Mouse (Mus musculus) lung, postnatal 0 days (tissue): ENCODE results near the gene Fam178b.

ENCODE experiments used
- CTCF ChIP-seq: IDR thresholded peaks from 2 replicates; pipeline ENCODE4 v1.5.1; 2016; ENCODE audit warnings: antibody characterized with exemption, mild to moderate bottlenecking
- EP300 ChIP-seq: IDR thresholded peaks from 2 replicates; pipeline ENCODE4 v1.6.1; 2016; ENCODE audit warnings: antibody characterized with exemption, mild to moderate bottlenecking, control low read depth

DNA sequence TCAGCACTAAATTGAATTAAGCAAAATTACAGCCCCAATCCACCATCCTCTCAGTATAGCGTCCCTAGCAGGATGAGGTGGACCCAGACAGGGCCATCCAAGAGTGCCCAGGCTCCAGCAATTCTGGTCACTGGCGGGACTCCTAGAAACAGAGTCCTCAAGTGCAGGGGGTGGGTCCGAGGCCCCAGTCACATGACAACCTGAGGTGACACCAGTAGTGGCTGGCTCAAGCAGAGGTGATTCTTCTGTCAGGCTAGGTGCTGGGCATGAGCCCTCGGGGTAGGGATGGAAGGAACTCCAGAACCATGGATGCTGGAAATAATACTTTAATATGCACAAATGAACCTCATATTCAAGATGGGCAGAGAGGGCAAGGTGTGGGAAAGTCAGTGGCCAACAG is 120.6 kb downstream of the Fam178b start:
- TF ChIP-seq CTCF (no peak), EP300 (no peak)
